28 mouse cellular contexts compared by ENCODE assay signal in the genomic region with DNA sequence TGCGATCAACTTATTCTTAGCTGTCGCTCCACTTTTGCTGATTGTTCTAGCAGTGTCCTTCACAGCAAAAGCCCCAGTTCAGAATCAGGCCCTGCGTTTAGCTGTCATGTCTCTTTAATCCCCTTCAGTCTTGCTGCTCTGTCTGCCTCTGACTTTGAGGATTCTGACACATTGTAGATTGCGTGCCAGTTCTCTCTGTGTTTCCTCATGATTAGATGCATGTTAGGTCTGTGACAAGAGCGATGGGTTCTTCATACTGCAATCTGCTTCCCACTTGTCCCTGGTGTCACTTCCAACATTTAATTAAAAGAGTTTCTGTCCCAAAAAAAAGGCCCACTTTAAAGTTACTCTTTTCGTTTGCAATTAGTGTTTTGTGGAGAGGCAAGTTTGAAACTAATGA.
"Had no signal": no experiment of that assay in that cellular context is flagged by ENCODE, and none has a peak within 500 bp of the region (broad histone marks: within the 10 kb centered on the region; RNA-seq: fewer than 3 reads in every experiment).

No protein-coding gene starts in this region.

- H3K4me2 ChIP-seq: heart, embryonic 12.5 days; hindbrain, embryonic 12.5 days; hindbrain, embryonic 14.5 days; kidney, embryonic 15.5 days; limb, embryonic 13.5 days; limb, embryonic 15.5 days; liver, embryonic 12.5 days had no signal

- H3K4me3 ChIP-seq: gastrocnemius, adult 2 months; heart, embryonic 10.5 days; heart, embryonic 12.5 days; hindbrain, embryonic 10.5 days; hindbrain, embryonic 12.5 days; kidney, embryonic 15.5 days; limb, embryonic 13.5 days; limb, embryonic 15.5 days; liver, embryonic 12.5 days had no signal

- H3K27ac ChIP-seq: gastrocnemius, adult 2 months; heart, embryonic 10.5 days; hindbrain, embryonic 10.5 days; hindbrain, embryonic 12.5 days; hindbrain, embryonic 14.5 days; kidney, embryonic 15.5 days; kidney, postnatal 0 days; limb, embryonic 13.5 days; limb, embryonic 15.5 days; liver, embryonic 12.5 days; liver, embryonic 14.5 days had no signal

- H3K9ac ChIP-seq: heart, embryonic 12.5 days; hindbrain, embryonic 12.5 days; hindbrain, embryonic 14.5 days; kidney, embryonic 15.5 days; limb, embryonic 13.5 days; limb, embryonic 15.5 days; liver, embryonic 12.5 days; liver, embryonic 14.5 days had no signal

- DNase-seq: gastrocnemius, adult 2 months; gastrocnemius, postnatal 10 days; gastrocnemius, postnatal 25 days; heart, adult 18-20 months; heart, postnatal 10 days; heart, postnatal 4 days; kidney, adult 11 months; kidney, adult 2 months; kidney, adult 9 months; kidney, postnatal 14 days; kidney, postnatal 36 days; layer of hippocampus, adult 9-11 months; layer of hippocampus, postnatal 36 days; left cerebral cortex, postnatal 4 days; lung, adult 18-20 months had no signal

- ATAC-seq: hindbrain, embryonic 16.5 days; intestine, embryonic 16.5 days; liver, embryonic 12.5 days had no signal

- H3K4me1 ChIP-seq: heart, embryonic 10.5 days; hindbrain, embryonic 12.5 days; kidney, embryonic 15.5 days; limb, embryonic 13.5 days; limb, embryonic 15.5 days; liver, embryonic 12.5 days had no signal

- H3K36me3 ChIP-seq: heart, embryonic 10.5 days; heart, embryonic 12.5 days; hindbrain, embryonic 10.5 days; hindbrain, embryonic 12.5 days; kidney, embryonic 15.5 days; limb, embryonic 13.5 days; limb, embryonic 15.5 days; liver, embryonic 12.5 days had no signal

- H3K9me3 ChIP-seq: heart, embryonic 10.5 days; heart, embryonic 12.5 days; hindbrain, embryonic 10.5 days; hindbrain, embryonic 12.5 days; kidney, embryonic 15.5 days; limb, embryonic 13.5 days; limb, embryonic 15.5 days; liver, embryonic 12.5 days had no signal

- H3K27me3 ChIP-seq: heart, embryonic 12.5 days; hindbrain, embryonic 12.5 days; kidney, embryonic 15.5 days; limb, embryonic 13.5 days; limb, embryonic 15.5 days; liver, embryonic 12.5 days had no signal
